ENCODE assay signal across 12 mouse cellular contexts in genomic region chr3:89187690-89188477, GRCm38 (mm10). TPM values are rescaled to one million over a fixed set of nuclear protein-coding genes. Genes with fewer than 3 reads are reported as not detected.
A peak's percentile ranks its signal among the peaks of the same experiment; 100 is the strongest.
DNase-seq lines count a peak whose midpoint lies in the region; TF ChIP-seq lines count a peak whose summit lies in the region.
"Had no signal": no experiment of that assay in that cellular context is flagged by ENCODE, and none has a peak within 500 bp of the region (broad histone marks: within the 10 kb centered on the region; RNA-seq: fewer than 3 reads in every experiment).

No protein-coding gene starts in this region.

- TF ChIP-seq EP300 in MEL (IDR thresholded peaks at IDR 0.05; ENCODE audit: low read depth in 1 of 2, low read length in 2 of 2): peak; percentile 68 to 73

- DNase-seq in cerebellum, adult 9-11 months: peak; percentile 19
- no peak for DNase-seq in cerebellum, postnatal 36 days
- DNase-seq in kidney, postnatal 4 days: peak; percentile 42 to 53
- no peak for DNase-seq in kidney, postnatal 36 days
- peak; percentile 76 for DNase-seq in MEL (ENCODE audit: low read depth, low spot score)
- DNase-seq in adrenal gland, postnatal 36 days: no peak
- DNase-seq in frontal cortex, postnatal 14 days (ENCODE audit: low spot score in 2 of 2): no peak
- DNase-seq: gastrocnemius, postnatal 14 days had no signal

- H3K36me3 ChIP-seq in MEL (ENCODE audit: control insufficient read depth in 1 of 2, insufficient read depth in 2 of 2, low read length in 2 of 2): peaks cover 0 to 59% of the 10 kb centered on the region in 2 experiments; a peak in 2 of 4 replicates
- no peaks in the 10 kb centered on the region for H3K36me3 ChIP-seq in small intestine, adult 2 months (ENCODE audit: control insufficient read depth, insufficient read depth, low read length)

- peak overlapping the region; percentile 63 for H3K27ac ChIP-seq in MEL (ENCODE audit: control insufficient read depth, low read depth, low read length)
- H3K27ac ChIP-seq in small intestine, adult 2 months (ENCODE audit: insufficient read depth, low read depth, low read length): peak overlapping the region; percentile 68
- H3K27ac ChIP-seq: hindbrain, embryonic 12.5 days; macrophage had no signal

- no peak overlapping the region for H3K4me3 ChIP-seq in MEL (ENCODE audit: control insufficient read depth in 1 of 2, insufficient read depth in 1 of 2, low read depth in 2 of 2, low read length in 2 of 2)
- H3K4me3 ChIP-seq in small intestine, adult 2 months (ENCODE audit: low read depth, low read length): peak overlapping the region; percentile 52
- H3K4me3 ChIP-seq: erythroblast, embryonic 14.5 days; hindbrain, embryonic 12.5 days had no signal

- no peaks in the 10 kb centered on the region; the same call in 1 of the 2 replicates for H3K79me2 ChIP-seq in MEL (ENCODE audit: control insufficient read depth, insufficient read depth, low read length, poor library complexity)

- TF ChIP-seq POLR2A in MEL (IDR thresholded peaks at IDR 0.05; ENCODE audit: control insufficient read depth in 1 of 2, insufficient read depth in 1 of 2, low read depth in 1 of 2, low read length in 2 of 2, poor library complexity in 1 of 2): no peak
- TF ChIP-seq POLR2A in small intestine, adult 2 months (IDR thresholded peaks at IDR 0.05; ENCODE audit: low read depth, low read length): no peak

- 88% methylated on average over 18 of the region's 18 CpGs for WGBS in small intestine, adult 2 months

- no peak for TF ChIP-seq CTCF in MEL (IDR thresholded peaks at IDR 0.05 in 2 of 3, conservative IDR thresholded peaks at IDR 0.05 in 1 of 3; ENCODE audit: control insufficient read depth in 1 of 3, insufficient read depth in 1 of 3, low read depth in 2 of 3, low read length in 3 of 3, poor library complexity in 1 of 3, severe bottlenecking in 1 of 3)
- TF ChIP-seq CTCF in small intestine, adult 2 months (IDR thresholded peaks at IDR 0.05; ENCODE audit: extremely low read depth, insufficient read length, insufficient replicate concordance, low read depth, low read length): no peak

- H3K27me3 ChIP-seq in MEL (ENCODE audit: control insufficient read depth in 1 of 2, insufficient read depth in 2 of 2, low read length in 2 of 2): no peaks in the 10 kb centered on the region
- H3K27me3 ChIP-seq in small intestine, adult 2 months (ENCODE audit: control insufficient read depth, insufficient read depth, low read length): no peaks in the 10 kb centered on the region

- H3K4me1 ChIP-seq in MEL (ENCODE audit: control insufficient read depth in 1 of 2, insufficient read depth in 2 of 2, low read length in 2 of 2): peaks cover 39 to 76% of the 10 kb centered on the region in 2 experiments
- peaks cover 4% of the 10 kb centered on the region; the same call in 1 of the 2 replicates for H3K4me1 ChIP-seq in small intestine, adult 2 months (ENCODE audit: control insufficient read depth, insufficient read depth, insufficient read length, low read length)

- peak overlapping the region; percentile 19 for H3K9ac ChIP-seq in MEL (ENCODE audit: control insufficient read depth, low read depth, low read length, poor library complexity, severe bottlenecking)
- H3K9ac ChIP-seq: hindbrain, embryonic 12.5 days had no signal

- H3K9me3 ChIP-seq in MEL (replicated peaks; ENCODE audit: insufficient read depth, low read length): no peaks in the 10 kb centered on the region
- H3K9me3 ChIP-seq: hindbrain, embryonic 12.5 days had no signal

- no peak for TF ChIP-seq RAD21 in MEL (IDR thresholded peaks at IDR 0.05; ENCODE audit: low read depth, low read length)

TF ChIP-seq in MEL, 35 proteins besides CTCF, POLR2A, EP300 and RAD21 (continues in another document):
- TF ChIP-seq CHD2 (IDR thresholded peaks at IDR 0.05; ENCODE audit: low read length) (no peak), USF2 (IDR thresholded peaks at IDR 0.05; ENCODE audit: borderline replicate concordance in 1 of 2, insufficient read depth in 1 of 2, low read depth in 1 of 2, low read length in 2 of 2) (no peak), CHD1 (IDR thresholded peaks at IDR 0.05; ENCODE audit: low read depth, low read length) (no peak), ZNF384 (IDR thresholded peaks at IDR 0.05; ENCODE audit: low read depth, low read length) (no peak), TAL1 (IDR thresholded peaks at IDR 0.05; ENCODE audit: low read length) (peak; percentile 20; the same call in 1 of the 2 replicates), ELF1 (IDR thresholded peaks at IDR 0.05; ENCODE audit: low read depth, low read length) (peak; percentile 72), POLR2AphosphoS5 (IDR thresholded peaks at IDR 0.05; ENCODE audit: borderline replicate concordance, low read depth, low read length) (no peak), SMC3 (IDR thresholded peaks at IDR 0.05; ENCODE audit: low read depth, low read length) (no peak), POLR2AphosphoS2 (IDR thresholded peaks at IDR 0.05; ENCODE audit: low read length) (no peak), TBP (IDR thresholded peaks at IDR 0.05; ENCODE audit: low read depth, low read length) (0 out of 2 replicates have a peak, but pooled peaks have one; percentile 40), MAFK (IDR thresholded peaks at IDR 0.05; ENCODE audit: borderline replicate concordance, low read depth, low read length) (no peak), HCFC1 (IDR thresholded peaks at IDR 0.05; ENCODE audit: low read depth, low read length) (peak; percentile 36; the same call in 1 of the 2 replicates), MYB (IDR thresholded peaks at IDR 0.05; ENCODE audit: low read depth, low read length) (peak; percentile 55; the same call in 1 of the 2 replicates), SIN3A (IDR thresholded peaks at IDR 0.05; ENCODE audit: low read length) (peak; percentile 43; the same call in 1 of the 2 replicates), NELFE (IDR thresholded peaks at IDR 0.05; ENCODE audit: low read depth, low read length) (0 out of 2 replicates have a peak, but pooled peaks have one; percentile 20), ZMIZ1 (IDR thresholded peaks at IDR 0.05; ENCODE audit: low read depth, low read length) (no peak), KAT2A (conservative IDR thresholded peaks at IDR 0.05; ENCODE audit: low read depth, low read length) (no peak), JUND (IDR thresholded peaks at IDR 0.05; ENCODE audit: low read depth, low read length) (0 out of 2 replicates have a peak, but pooled peaks have one; percentile 16), RCOR1 (IDR thresholded peaks at IDR 0.05; ENCODE audit: low read depth, low read length) (peak; percentile 52; the same call in 1 of the 2 replicates), MXI1 (IDR thresholded peaks at IDR 0.05; ENCODE audit: low read depth, low read length) (peak; percentile 79), MEF2A (IDR thresholded peaks at IDR 0.05; ENCODE audit: extremely low read depth, insufficient replicate concordance, low read depth, low read length, poor library complexity, severe bottlenecking) (no peak), GABPA (IDR thresholded peaks at IDR 0.05; ENCODE audit: low read depth, low read length) (no peak), MAX (IDR thresholded peaks at IDR 0.05; ENCODE audit: low read length) (peak; percentile 61; the same call in 1 of the 2 replicates), UBTF (IDR thresholded peaks at IDR 0.05; ENCODE audit: borderline replicate concordance, insufficient read depth, low read depth, low read length) (no peak), USF1 (IDR thresholded peaks at IDR 0.05; ENCODE audit: low read depth, low read length) (0 out of 2 replicates have a peak, but pooled peaks have one; percentile 26), ETS1 (IDR thresholded peaks at IDR 0.05; ENCODE audit: low read depth, low read length) (peak; percentile 68), BHLHE40 (IDR thresholded peaks at IDR 0.05; ENCODE audit: borderline replicate concordance, low read depth, low read length) (no peak), ZC3H11A (IDR thresholded peaks at IDR 0.05; ENCODE audit: low read depth, low read length) (no peak), GATA1 (IDR thresholded peaks at IDR 0.05; ENCODE audit: low read depth, low read length) (peak; percentile 68; the same call in 1 of the 2 replicates), MYC (IDR thresholded peaks at IDR 0.05; ENCODE audit: low read depth, low read length) (peak; percentile 74; the same call in 1 of the 2 replicates), ZKSCAN1 (IDR thresholded peaks at IDR 0.05; ENCODE audit: low read depth, low read length) (no peak)

RNA-seq across cellular contexts. Expression of gene Fam189b, which starts 4.9 kb away (rescaled TPM):
- 6.2 and 7.0 TPM in 2 replicates for total RNA-seq in MEL (2012; rRNA removed)
- 10 to 100 TPM in 1 of 2 experiments, not detected in 1; 35.3 TPM for polyA plus RNA-seq in MEL (2012; ENCODE audit: insufficient read depth in 1 of 2, insufficient read length in 2 of 2, low read depth in 1 of 2, low replicate concordance in 2 of 2, missing spikeins in 1 of 2)
- polyA plus RNA-seq in small intestine, adult 2 months (2012; rRNA removed): 14.0 and 19.4 TPM in 2 replicates
- total RNA-seq in adrenal gland, postnatal 36 days (2021): 10 to 100 TPM; 13.5 to 17.1 TPM

RNA-seq across cellular contexts. Expression of gene Scamp3, which starts 10.6 kb away (rescaled TPM):
- total RNA-seq in MEL (2012; rRNA removed): 78.1 and 101 TPM in 2 replicates
- 100 to 1,000 TPM in 1 of 2 experiments, not detected in 1; 287 TPM for polyA plus RNA-seq in MEL (2012; ENCODE audit: insufficient read depth in 1 of 2, insufficient read length in 2 of 2, low read depth in 1 of 2, low replicate concordance in 2 of 2, missing spikeins in 1 of 2)
- polyA plus RNA-seq in small intestine, adult 2 months (2012; rRNA removed): 57.0 and 96.1 TPM in 2 replicates
- 10 to 100 TPM; 77.5 to 96.1 TPM for total RNA-seq in adrenal gland, postnatal 36 days (2021)

RNA-seq across cellular contexts. Expression of gene Gba, which starts 14.8 kb away (rescaled TPM):
- total RNA-seq in MEL (2012; rRNA removed): 42.8 and 49.1 TPM in 2 replicates
- 10 to 100 TPM in 1 of 2 experiments, not detected in 1; 55.0 TPM for polyA plus RNA-seq in MEL (2012; ENCODE audit: insufficient read depth in 1 of 2, insufficient read length in 2 of 2, low read depth in 1 of 2, low replicate concordance in 2 of 2, missing spikeins in 1 of 2)
- polyA plus RNA-seq in small intestine, adult 2 months (2012; rRNA removed): 37.1 and 70.6 TPM in 2 replicates
- total RNA-seq in adrenal gland, postnatal 36 days (2021): 10 to 100 TPM; 64.2 to 70.6 TPM

RNA-seq across cellular contexts. Expression of gene Clk2, which starts 23.3 kb away (rescaled TPM):
- total RNA-seq in MEL (2012; rRNA removed): 27.5 and 28.2 TPM in 2 replicates
- polyA plus RNA-seq in MEL (2012; ENCODE audit: insufficient read depth in 1 of 2, insufficient read length in 2 of 2, low read depth in 1 of 2, low replicate concordance in 2 of 2, missing spikeins in 1 of 2): 100 to 1,000 TPM in 1 of 2 experiments, 10 to 100 TPM in 1; 83.6 to 138 TPM
- 20.6 and 27.7 TPM in 2 replicates for polyA plus RNA-seq in small intestine, adult 2 months (2012; rRNA removed)
- total RNA-seq in adrenal gland, postnatal 36 days (2021): 10 to 100 TPM; 55.2 to 55.7 TPM

RNA-seq across cellular contexts. Expression of gene Thbs3, which starts 27.1 kb away (rescaled TPM):
- total RNA-seq in MEL (2012; rRNA removed): 1.8 and 3.4 TPM in 2 replicates
- polyA plus RNA-seq in MEL (2012; ENCODE audit: insufficient read depth in 1 of 2, insufficient read length in 2 of 2, low read depth in 1 of 2, low replicate concordance in 2 of 2, missing spikeins in 1 of 2): 1 to 10 TPM in 1 of 2 experiments, not detected in 1; 4.9 TPM
- polyA plus RNA-seq in small intestine, adult 2 months (2012; rRNA removed): 10.5 and 16.0 TPM in 2 replicates
- total RNA-seq in adrenal gland, postnatal 36 days (2021): 10 to 100 TPM in 1 of 2 experiments, 1 to 10 TPM in 1; 7.7 to 11.4 TPM

Comparison
In these comparisons a context has a peak if more than half of its experiments do, and no peak if none do; other contexts are left out.
1. DNase-seq: peak in cerebellum, adult 9-11 months (single experiment), kidney, postnatal 4 days (2 of 2) and MEL (single experiment); none in cerebellum, postnatal 36 days (0 of 2), kidney, postnatal 36 days (0 of 2), adrenal gland, postnatal 36 days (0 of 2) and frontal cortex, postnatal 14 days (0 of 2).